Mouse (Mus musculus): ENCODE data around the gene Lrig2. TPM values are rescaled to one million over a fixed set of nuclear protein-coding genes. Genes with fewer than 3 reads are reported as not detected.

The Lrig2 gene
- total RNA-seq (2014; rRNA removed) (5.8 and 7.1 TPM in 2 replicates), polyA plus RNA-seq (2012; rRNA removed) (2.2 and 2.8 TPM in 2 replicates)

DNA sequence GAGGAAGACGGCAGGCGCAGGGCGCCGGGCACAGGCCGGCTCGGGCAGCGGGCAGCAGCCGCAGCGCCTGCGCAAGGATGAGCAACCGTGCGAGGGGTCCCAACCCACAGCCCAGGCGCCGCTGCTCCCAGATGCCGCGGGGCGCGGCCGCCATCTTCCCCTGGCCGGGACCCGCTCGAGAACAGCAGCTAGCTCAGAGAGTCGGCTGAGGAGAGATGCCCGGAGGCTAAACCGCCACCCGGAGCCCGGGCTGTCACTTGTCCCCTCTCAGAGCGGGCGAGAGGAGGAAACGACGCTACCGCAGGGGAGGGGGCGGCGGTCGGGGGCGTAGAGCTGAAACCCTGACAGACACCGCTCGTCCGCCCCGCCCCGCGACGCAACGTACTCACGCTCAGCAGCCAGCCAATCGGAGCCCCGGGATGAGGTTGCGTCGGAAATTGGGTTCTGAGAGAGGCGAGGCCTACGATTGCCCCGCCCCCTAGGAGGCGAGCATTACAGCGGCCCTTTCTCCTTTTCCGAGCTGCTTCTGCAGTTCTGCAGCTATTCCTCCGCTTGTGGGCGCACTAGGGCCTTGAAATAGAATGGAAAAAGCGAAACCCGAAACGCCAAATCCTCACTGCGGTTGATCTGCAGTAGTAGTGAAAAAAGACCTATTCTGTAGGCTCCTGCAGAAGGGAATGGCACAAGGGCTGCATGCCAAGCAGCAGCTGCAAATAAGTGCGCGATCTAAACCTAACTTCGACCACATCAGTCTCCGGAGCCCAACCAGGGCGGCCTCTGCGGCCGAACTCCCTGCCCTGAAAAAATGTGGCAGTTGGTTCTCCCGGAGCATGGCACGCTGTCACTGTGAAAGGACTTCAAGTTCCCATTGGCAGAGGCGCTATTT is at the start of gene Lrig2:
Gene Lrig2, minus strand, starts transcription at position 381 of the 886 bp plus-strand sequence.
- H3K27me3 ChIP-seq (ENCODE audit: control insufficient read depth, insufficient read depth, low read length), result no peaks in the 10 kb centered on the region
- TF ChIP-seq POLR2A (IDR thresholded peaks at IDR 0.05; ENCODE audit: extremely low read depth, insufficient read depth, low read length), result 0 out of 2 replicates have a peak, but pooled peaks have one; percentile 35
- peak; percentile 83 for TF ChIP-seq CTCF (IDR thresholded peaks at IDR 0.05; ENCODE audit: low read depth, low read length)
- under 1% methylated on average over 71 of the region's 71 CpGs for WGBS

DNA sequence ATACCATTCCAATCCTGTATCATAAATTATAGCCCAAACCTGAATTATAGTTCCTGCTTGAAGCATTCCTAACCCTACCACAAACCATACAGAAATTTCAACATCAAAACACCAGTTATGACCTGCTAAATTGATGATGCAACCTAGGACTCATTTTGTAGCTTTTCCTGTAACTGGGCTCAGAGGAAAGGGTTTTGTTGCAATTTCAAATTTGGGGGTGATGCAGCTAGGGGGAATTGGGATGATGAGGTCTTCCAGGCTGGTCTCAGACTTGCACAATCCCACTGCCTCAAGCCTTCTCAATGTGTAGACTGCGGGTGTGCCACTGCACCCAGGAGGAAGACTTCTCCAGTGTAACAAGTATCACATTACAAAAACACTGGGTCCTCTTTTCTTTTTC is 44.9 kb upstream of the Lrig2 start:
- Histone ChIP-seq H3K4me3 (ENCODE audit: insufficient read depth, low read depth, low read length) (no peak overlapping the region), H3K27me3 (ENCODE audit: control insufficient read depth, insufficient read depth, low read length) (no peaks in the 10 kb centered on the region), H3K27ac (replicated peaks; ENCODE audit: insufficient read depth, low read depth, low read length) (no peak overlapping the region), H3K79me2 (ENCODE audit: control insufficient read depth, insufficient read depth, low read length) (no peaks in the 10 kb centered on the region), H3K4me1 (ENCODE audit: control insufficient read depth, insufficient read depth, low read length) (no peaks in the 10 kb centered on the region), H3K36me3 (ENCODE audit: control insufficient read depth, insufficient read depth, low read length) (no peaks in the 10 kb centered on the region), H3K9ac (ENCODE audit: low read depth, low read length) (no peak overlapping the region)
- no peak for DNase-seq (ENCODE audit: extremely low read depth, low read depth, low spot score)
- 93% methylated on average over 1 of the region's 1 CpGs for WGBS
- TF ChIP-seq POLR2A (IDR thresholded peaks at IDR 0.05; ENCODE audit: extremely low read depth, insufficient read depth, low read length) (no peak), CTCF (IDR thresholded peaks at IDR 0.05; ENCODE audit: low read depth, low read length) (no peak)

More for the DNA sequence above, at the start of gene Lrig2:
- H3K27ac ChIP-seq (replicated peaks; ENCODE audit: insufficient read depth, low read depth, low read length), result peak within 1 kb of the TSS; percentile 87
- no peaks in the 10 kb centered on the region for H3K36me3 ChIP-seq (ENCODE audit: control insufficient read depth, insufficient read depth, low read length)
- peak; percentile 94 for DNase-seq (ENCODE audit: extremely low read depth, low read depth, low spot score)
- peaks cover 19% of the 10 kb centered on the region; the same call in 1 of the 2 replicates for H3K79me2 ChIP-seq (ENCODE audit: control insufficient read depth, insufficient read depth, low read length)
- H3K9ac ChIP-seq (ENCODE audit: low read depth, low read length), result peak within 1 kb of the TSS; percentile 87
- H3K4me1 ChIP-seq (ENCODE audit: control insufficient read depth, insufficient read depth, low read length), result peaks cover 4% of the 10 kb centered on the region; the same call in 1 of the 2 replicates
- H3K4me3 ChIP-seq (ENCODE audit: insufficient read depth, low read depth, low read length), result peak within 1 kb of the TSS; percentile 93

DNA sequence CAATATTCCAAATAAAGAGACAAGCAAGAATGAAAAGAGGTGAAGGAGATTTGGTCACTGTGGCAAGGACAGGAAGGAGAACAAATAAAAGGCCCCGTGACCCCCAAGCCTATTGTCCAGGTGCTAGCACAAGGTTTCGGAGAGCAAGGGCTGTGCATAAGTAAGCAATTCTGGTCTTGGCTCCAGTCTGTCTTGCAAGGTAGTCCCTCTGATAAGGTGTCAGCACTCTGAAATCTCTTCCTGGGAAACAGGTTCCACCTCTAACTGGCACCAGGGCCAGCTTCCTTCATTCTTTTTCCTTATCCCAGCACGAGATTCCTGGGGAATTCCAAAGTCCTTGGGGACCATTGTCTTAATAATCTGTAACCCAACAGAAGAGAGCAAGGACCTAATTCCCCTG is 38.9 kb upstream of the Lrig2 start:
- 70% methylated on average over 3 of the region's 3 CpGs for WGBS
- TF ChIP-seq POLR2A (IDR thresholded peaks at IDR 0.05; ENCODE audit: extremely low read depth, insufficient read depth, low read length) (no peak), CTCF (IDR thresholded peaks at IDR 0.05; ENCODE audit: low read depth, low read length) (no peak)
- DNase-seq (ENCODE audit: extremely low read depth, low read depth, low spot score), result no peak

DNA sequence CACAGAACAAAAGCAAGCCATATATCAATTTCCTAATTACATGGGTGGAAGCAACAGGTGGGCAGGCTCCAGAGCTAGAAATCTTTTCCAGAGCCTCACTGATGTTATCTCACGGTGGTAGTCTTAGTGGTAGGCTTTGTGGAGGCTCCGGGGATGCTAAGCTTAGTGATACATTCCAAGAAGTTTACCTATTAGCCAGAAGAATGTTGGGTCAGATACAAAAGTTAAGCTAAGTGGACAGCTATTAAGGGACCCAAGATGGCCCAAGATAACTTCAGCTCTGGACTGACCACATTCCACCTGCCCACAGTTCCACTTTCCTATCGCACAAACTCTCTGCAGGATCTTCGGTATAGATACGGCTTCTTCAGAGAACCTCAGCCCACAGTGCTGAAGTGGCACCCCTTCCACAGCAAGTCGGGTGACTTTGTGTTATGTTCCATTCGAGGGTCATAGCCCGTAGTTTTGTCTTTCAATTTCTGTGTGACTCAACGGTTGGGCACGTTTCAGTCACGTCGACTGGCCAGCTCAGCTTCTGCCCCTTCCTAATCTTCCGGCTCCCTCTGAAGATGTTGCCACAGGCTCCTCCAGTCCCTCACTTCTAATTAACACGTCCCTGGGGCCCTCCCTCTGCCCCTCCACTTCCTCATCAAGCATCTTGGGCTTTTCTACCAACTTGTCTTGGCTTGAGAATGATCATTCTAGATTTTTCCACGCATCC is 36.8 kb upstream of the Lrig2 start:
- DNase-seq (ENCODE audit: extremely low read depth, low read depth, low spot score), result no peak
- Histone ChIP-seq H3K4me3 (ENCODE audit: insufficient read depth, low read depth, low read length) (no peak overlapping the region), H3K36me3 (ENCODE audit: control insufficient read depth, insufficient read depth, low read length) (no peaks in the 10 kb centered on the region), H3K27ac (replicated peaks; ENCODE audit: insufficient read depth, low read depth, low read length) (no peak overlapping the region), H3K9ac (ENCODE audit: low read depth, low read length) (no peak overlapping the region), H3K27me3 (ENCODE audit: control insufficient read depth, insufficient read depth, low read length) (no peaks in the 10 kb centered on the region), H3K79me2 (ENCODE audit: control insufficient read depth, insufficient read depth, low read length) (no peaks in the 10 kb centered on the region), H3K4me1 (ENCODE audit: control insufficient read depth, insufficient read depth, low read length) (no peaks in the 10 kb centered on the region)
- TF ChIP-seq POLR2A (IDR thresholded peaks at IDR 0.05; ENCODE audit: extremely low read depth, insufficient read depth, low read length), result no peak
- TF ChIP-seq CTCF (IDR thresholded peaks at IDR 0.05; ENCODE audit: low read depth, low read length), result no peak
- 82% methylated on average over 15 of the region's 15 CpGs for WGBS

More for the DNA sequence above, 38.9 kb upstream of the Lrig2 start:
- H3K79me2 ChIP-seq (ENCODE audit: control insufficient read depth, insufficient read depth, low read length), result no peaks in the 10 kb centered on the region
- H3K27me3 ChIP-seq (ENCODE audit: control insufficient read depth, insufficient read depth, low read length), result no peaks in the 10 kb centered on the region
- H3K27ac ChIP-seq (replicated peaks; ENCODE audit: insufficient read depth, low read depth, low read length), result no peak overlapping the region
- H3K4me1 ChIP-seq (ENCODE audit: control insufficient read depth, insufficient read depth, low read length), result no peaks in the 10 kb centered on the region
- H3K36me3 ChIP-seq (ENCODE audit: control insufficient read depth, insufficient read depth, low read length), result no peaks in the 10 kb centered on the region
- no peak overlapping the region for H3K4me3 ChIP-seq (ENCODE audit: insufficient read depth, low read depth, low read length)
- H3K9ac ChIP-seq (ENCODE audit: low read depth, low read length), result no peak overlapping the region

DNA sequence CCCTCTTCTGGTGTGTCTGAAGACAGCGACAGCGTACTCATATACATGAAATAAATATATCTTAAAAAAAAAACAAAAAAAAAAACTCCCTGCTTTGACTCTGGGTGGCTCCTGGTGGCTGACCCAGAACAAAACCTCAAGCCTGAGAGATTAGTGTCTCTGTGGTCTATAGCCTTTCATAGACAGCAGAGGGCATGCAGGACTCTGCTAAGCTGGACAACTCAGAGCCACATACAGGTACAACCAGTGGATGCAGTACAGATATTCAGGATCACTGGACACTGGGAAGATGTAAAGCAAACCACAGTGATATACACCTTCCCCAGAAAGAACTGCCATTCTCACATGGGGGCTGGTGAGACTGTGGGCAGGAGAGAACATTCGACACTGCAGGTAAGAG is 32.1 kb upstream of the Lrig2 start:
- over 99% methylated on average over 3 of the region's 3 CpGs for WGBS
- DNase-seq (ENCODE audit: extremely low read depth, low read depth, low spot score), result no peak
- H3K79me2 ChIP-seq (ENCODE audit: control insufficient read depth, insufficient read depth, low read length), result no peaks in the 10 kb centered on the region

More for the DNA sequence above, 32.1 kb upstream of the Lrig2 start:
- no peaks in the 10 kb centered on the region for H3K27me3 ChIP-seq (ENCODE audit: control insufficient read depth, insufficient read depth, low read length)
- no peak overlapping the region for H3K9ac ChIP-seq (ENCODE audit: low read depth, low read length)
- H3K27ac ChIP-seq (replicated peaks; ENCODE audit: insufficient read depth, low read depth, low read length), result no peak overlapping the region
- H3K36me3 ChIP-seq (ENCODE audit: control insufficient read depth, insufficient read depth, low read length), result no peaks in the 10 kb centered on the region
- TF ChIP-seq CTCF (IDR thresholded peaks at IDR 0.05; ENCODE audit: low read depth, low read length) (no peak), POLR2A (IDR thresholded peaks at IDR 0.05; ENCODE audit: extremely low read depth, insufficient read depth, low read length) (no peak)
- no peak overlapping the region for H3K4me3 ChIP-seq (ENCODE audit: insufficient read depth, low read depth, low read length)
- peaks cover 9% of the 10 kb centered on the region for H3K4me1 ChIP-seq (ENCODE audit: control insufficient read depth, insufficient read depth, low read length)
